Mouse (Mus musculus) spleen, postnatal 10 days (tissue): ENCODE data around the gene Dolpp1.
A peak's percentile ranks its signal among the peaks of the same experiment; 100 is the strongest.

Experiments used
- DNase-seq, 2 experiments: peaks; one replicate each; pipeline ENCODE4 v3.0.0; 2021 to 2022; ENCODE audit warnings: low spot score in 2 of 2

Dolpp1 gene

DNA sequence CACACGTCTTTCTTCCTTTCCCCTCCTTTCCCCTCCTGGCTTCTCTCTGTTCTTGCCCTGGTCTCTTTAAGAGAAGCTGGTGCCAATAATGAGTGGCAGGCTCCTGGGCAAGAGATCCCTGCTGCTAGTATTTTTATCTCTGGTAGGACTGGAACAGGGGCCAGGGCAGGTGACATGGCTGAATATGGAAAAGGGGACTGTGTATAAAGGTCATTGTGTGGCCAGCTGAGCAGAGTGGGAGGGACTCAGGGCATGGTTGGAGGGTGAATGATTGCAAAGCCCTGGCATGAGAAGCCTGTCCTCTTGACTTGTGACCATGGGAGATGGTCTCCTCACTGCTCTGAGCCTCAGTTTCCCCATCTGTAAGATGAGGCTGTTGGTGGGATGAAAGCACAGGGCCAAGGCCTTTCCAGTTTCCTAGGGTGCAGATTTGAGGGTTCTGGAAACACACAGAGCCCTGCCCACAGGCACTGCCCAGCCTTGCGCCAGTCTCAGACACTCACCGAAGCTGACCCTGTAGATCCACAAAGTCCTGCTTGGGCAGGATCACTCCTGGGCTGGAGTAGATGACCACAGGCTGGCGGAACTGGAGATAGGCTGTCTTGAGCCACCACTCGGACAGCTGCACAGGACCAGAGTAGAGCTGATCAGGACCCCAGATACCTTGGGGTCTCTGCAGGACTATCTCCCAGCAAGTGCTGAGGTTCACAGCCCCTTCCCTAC lies 17.6 kb downstream of the Dolpp1 start:
- DNase-seq: no peak

DNA sequence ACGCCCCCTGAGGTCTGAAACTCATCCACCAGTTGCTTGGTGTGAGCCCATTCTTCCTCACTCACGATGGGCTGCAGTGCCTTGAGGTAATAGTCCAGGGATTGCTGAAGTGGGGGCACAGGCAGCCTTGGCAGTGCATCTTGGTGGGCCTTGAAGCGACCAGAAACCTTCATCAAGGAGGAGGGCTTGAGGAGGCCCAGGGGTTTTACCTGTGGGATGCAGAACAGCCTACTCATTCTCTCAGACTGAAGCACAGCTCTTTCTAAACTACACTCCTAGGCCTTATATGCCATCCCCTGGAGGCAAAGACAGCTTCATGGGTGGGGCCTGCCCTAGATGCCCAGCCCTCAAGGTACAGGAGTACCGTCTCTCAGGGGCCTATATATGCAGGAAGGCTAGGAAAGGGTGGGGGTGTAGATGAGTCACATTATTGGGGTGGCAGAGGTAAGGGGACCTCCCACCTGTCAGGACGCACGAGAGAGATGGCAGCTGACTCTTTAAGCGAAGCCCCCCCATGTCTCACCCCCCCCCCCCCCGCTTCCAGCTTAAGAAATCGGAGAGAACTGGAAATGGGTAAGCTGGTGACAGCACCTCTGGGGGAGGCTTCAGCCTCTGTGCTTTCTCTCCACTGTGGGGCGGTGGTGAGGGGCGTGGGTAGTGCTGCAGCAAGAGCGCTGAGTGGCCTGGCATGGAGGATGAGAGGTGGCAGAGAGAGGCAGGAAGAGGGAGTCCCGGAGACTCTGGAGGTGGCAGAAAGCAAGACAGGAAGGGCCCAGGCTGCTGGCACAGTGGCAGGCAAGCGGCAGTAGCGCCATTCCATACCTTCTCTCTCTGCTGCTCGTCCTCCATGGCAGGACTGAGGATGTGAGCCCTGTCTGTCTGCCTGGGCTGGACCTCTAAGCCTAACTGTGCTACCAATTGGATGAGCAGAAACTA lies 21.3 kb downstream of the Dolpp1 start:
- DNase-seq: no peak

DNA sequence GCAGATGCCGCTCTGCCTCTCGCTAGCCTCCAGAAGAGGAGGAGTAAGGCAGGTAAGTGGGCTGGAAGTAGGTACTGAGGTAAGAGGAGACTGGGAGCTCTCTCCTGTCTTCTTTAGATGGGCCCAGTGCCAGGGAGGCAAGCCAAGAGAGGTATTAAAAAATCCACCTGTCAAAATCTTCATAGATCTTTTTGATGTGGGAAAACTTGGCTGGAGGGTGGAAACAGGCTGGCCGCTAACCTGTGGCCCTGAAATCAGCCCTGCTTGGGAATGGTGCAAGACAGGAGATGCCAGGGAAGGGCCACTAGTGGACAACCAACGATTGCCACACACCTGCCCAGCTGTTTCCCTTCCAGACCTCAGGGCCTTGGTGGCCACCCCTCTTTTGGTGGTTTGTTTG lies 22.0 kb downstream of the Dolpp1 start:
- no peak for DNase-seq

DNA sequence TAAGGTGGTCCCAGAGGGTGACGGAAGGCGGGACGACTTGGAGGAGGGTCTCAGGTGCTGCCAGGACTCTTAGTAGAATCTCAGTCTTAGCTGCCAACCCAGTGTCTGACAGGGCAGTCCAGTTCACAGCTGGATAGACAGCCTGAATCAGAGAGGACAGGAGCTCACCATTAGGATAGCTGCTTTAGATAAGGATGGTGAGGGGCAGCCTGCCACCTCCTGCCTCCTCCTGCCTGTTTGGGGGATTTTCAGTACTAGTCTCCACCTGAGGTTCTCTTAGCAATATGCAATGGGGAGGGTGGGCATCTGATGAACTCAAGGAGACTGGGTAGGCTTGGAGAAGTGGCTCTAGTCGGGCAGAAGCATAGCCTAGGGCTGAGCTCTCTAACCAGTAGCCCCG lies 22.6 kb downstream of the Dolpp1 start:
- DNase-seq: no peak

DNA sequence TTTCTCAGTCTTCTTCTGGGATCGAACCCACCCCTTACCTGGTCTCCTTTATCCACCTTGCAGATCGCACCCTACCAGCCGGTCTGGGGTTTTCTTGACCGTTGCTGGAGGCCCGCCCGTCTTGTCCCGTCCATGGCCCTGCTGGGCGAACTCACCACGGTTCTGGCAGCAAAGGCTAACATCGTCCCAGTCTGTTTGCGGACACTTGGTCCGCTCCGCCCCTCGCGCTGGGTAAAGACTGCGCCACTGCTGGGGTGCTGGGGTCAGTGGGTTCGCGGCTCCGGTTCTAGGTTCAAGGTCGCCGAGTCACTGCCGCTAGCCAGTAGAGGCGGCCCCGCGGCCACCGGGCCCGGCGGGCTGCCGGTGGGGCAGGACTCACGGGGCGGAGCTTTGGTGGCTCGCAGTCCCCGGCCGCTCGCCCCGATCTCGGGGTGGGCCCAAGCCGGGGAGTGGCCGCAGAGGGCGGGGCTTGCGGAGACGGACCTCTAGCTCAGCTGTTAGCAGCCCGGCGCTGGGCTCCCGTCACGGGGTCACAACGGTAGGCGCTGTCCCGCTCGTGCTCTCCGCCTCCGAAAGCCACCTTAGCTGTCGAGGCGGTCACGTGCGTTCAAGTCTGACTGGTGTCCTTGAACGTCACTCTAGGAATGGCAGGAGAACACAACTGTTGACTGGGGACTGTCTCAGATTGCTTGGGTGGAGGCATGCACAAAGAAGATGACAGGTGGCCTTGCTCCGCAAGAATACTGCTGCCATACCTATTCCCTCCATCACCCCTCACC lies 23.3 kb downstream of the Dolpp1 start, which contains the start of gene Crat:
TSS of gene Crat (minus strand) at position 657 of the 779 bp plus-strand sequence.
- peak; percentile 92 to 93 for DNase-seq

DNA sequence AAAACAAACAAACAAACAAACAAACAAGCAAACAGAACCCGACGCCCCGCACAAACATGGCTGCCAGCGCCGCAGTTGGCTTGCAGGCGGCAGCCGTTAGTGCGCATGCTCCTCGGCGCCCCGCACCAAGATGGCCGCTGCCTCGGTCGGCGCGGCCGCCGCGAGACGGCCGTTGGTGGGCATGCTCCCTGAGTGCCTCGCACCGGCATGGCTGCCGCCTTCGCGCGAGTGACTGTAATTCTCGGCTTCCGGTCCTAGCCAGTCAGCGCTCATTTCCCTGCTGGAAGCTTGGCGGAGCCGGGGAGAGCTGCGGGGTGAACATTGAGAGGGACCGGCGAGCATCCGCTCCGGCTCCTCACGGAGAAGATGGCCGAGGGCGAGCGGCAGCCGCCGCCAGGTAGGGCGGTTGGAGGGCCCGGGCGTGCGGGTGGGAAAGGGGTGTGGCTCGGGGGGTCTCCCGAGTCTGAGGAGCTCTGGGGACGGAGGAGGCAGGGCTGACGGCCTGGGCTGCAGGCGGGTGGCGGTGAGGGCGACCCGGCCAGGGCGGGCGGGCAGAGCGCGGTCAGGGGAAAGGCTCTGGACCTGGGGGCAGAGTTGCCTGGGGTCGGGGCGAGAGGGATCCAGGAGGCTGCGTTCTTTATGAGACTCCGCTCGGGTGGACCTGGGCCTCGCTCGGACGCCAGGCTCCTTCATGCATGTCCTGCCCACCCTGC lies 24.0 kb downstream of the Dolpp1 start, which contains the start of gene Ptpa:
TSS of gene Ptpa (plus strand) at position 104 of the 713 bp plus-strand sequence.
- peak; percentile 94 to 95 for DNase-seq

DNA sequence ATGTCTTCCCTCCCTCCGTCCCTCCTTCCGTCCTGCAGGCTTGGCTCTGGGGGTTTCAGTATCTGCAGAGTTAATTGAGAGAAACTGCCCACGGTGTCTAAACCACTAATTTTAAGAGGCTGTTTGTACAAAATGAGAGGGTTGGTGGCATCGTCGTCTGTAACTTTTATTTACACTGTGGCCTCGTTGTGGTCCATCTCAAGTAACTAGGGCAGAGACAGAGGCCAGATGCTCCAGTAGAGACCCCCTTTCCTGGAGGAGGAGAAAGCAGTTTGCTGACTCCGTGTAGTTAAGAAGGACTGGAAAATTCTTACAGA lies 24.6 kb downstream of the Dolpp1 start:
- DNase-seq: no peak

DNA sequence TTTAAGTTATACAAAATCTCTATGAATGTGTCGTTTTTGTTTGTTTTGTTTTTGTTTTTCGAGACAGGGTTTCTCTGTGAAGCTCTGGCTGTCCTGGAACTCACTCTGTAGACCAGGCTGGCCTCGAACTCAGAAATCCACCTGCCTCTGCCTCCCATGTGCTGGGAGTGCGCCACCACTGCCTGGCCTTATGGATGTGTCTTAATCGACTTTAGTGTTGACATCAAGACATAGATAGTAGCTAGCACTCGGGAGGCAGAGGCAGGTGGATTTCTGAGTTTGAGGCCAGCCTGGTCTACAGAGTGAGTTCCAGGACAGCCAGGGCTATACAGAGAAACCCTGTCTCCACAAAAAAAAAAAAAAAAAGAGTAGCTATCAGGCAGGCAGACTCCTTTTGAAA lies 25.1 kb downstream of the Dolpp1 start:
- DNase-seq: peak; percentile 39 to 51

DNA sequence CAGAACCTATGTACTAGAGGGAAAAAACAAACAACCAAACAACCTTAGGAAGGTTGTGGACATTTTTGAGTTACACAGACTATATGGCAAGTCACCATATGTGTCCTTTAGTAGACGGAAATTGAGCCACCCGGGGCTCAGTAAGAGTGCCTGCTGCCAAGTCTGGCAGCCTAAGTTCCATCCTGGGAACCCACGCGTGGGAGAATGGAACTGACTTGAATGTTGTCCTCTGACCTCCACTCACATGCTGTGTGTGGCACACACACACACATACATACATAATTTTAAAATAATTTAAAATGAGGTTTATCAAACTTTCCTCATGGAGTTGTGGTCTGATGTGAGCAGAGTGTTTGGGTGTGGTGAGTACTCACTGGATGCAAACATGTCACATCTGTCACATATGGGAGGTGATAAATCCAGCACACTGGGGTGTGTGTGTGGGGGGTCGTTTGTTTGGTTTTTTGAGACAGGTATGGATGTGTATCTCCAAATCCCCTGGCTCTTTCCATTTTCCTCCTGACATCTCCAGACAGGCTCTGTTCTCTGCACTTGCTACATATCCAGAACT lies 25.6 kb downstream of the Dolpp1 start:
- DNase-seq: peak; percentile 46 to 55

DNA sequence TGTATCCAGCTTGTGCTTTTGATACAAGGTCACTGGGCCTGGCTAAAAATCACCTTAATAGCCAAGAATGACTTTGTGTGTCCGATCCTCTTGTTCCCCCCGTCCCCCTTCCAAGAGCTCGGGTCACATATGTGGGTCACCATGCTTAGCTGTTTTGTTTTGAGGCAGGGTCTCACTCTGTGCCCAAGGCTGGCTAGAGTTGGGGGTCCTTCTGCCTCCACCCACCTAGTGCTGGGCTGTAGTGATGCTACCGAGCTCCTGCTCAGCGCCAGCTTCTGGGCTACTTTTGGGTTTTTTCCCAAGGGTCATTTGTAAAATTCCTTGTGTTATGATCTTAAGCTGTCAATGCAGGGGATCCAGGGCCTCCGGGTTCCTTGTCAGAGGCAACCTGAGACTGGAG lies 26.2 kb downstream of the Dolpp1 start:
- peak in 1 of 2 experiments; percentile 29 for DNase-seq

DNA sequence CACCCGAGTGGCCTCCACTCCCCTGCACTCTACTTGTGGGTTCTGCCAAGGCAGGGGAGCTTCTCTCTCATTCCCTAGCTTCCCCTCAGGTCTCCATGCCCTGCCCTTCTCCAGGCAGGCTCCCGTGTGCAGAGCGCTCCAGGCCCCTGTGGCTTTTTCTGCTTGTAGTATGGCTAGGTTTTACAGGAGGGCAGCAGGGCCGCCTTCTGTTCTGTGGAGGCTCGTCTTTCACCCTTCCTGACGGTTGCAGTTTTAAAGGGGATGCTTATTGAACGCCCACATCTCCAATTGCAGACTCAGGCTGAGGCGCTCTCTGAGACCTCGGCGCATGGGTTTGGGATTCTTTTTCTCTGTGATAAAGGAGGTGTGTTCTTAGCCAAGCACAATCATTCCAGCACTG lies 27.1 kb downstream of the Dolpp1 start:
- DNase-seq: peak in 1 of 2 experiments; percentile 38

DNA sequence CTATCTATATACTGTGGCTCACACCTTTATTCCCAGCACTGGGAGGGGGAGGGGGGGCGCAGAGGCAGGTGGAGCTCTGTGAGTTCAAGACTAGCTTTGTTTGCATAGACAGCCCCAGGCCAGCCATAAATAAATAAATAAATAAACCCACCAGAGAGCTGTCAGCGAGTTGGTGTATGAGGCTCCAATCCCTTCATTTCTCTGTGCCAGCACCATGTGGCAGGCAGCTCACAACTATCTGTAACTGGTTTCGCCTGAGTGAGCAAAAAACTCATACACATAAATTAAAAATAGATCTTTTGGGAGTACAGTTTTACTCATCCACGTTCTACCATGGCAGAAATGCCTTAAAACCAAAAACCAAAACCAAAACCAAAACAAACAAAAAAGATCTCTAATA lies 29.4 kb downstream of the Dolpp1 start:
- DNase-seq: no peak

DNA sequence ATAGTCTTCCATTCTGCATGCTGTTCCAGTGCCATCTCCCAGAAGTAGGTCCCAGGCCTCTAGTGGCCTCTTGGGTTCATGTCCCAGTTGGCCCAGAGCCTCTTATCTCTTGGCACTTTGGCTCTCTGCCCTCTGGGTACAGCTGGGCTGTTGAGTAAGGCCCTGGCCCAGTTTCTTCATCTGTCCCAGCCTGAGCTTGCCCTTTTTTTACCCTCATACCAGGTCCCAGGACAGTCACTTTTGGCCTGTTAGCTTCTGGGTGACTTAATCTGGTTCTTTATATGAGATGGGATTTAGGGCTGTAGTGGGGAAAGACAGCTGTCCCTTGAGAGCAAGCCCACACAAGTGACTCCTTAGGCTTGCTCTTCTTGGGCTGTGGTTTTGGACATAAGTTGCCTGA lies 37.1 kb downstream of the Dolpp1 start:
- DNase-seq: no peak

DNA sequence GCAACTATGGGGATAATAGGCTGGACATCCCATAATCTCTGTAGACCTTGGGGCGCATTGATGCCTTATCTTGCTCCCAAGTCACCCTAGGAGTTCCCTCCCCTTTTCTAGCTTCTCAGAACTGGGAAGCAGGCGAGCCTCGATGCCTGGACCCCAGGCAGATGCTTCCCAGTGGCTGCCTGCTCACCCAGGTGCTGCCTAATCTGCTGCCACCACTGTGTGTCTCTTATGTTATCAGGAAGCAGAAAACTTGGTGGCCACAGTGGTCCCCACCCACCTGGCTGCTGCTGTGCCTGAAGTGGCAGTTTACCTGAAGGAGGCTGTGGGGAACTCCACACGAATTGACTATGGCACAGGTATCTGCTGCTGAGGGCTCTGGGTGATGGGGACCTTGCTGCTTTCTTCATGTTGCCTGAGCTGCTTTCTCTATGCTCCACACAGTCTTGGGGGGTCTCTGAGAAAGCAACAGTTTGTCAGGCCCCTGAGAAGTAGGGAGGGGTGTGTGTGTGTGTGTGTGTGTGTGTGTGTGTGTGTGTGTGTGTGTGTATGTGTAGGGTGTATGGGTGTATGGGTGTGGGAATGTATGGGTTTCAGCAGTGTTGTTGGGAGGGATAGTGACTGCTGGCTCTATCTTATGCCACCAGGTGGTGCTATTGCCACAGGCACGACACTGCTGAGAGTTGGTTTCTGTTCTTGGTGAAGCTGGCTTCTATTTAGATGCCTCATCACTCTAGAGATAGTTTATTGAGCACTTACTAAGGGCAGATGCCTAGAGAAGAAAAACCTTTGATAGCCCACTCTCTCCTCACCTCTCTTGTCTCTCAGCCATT lies 43.5 kb downstream of the Dolpp1 start:
- DNase-seq: peak; percentile 55 to 79

DNA sequence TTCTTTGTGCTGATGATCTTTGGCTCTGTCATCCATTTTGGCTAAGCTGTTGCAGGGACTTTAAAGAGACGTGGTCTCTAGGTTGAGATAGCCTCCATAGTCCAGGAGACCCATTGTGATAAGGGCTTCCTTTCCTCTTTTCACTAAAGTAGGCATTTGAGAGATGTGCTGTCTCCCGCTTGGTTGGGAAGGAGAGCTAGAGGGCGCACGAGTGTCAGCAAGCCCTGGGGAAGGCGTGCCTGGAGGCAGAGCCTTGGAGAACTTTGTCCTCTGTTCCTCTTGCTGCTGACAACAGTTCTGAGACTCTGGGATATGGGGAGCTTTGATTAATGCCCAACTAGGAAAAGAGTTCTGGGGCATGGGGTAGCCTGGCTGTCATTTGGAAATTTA lies 44.1 kb downstream of the Dolpp1 start:
- DNase-seq: no peak

DNA sequence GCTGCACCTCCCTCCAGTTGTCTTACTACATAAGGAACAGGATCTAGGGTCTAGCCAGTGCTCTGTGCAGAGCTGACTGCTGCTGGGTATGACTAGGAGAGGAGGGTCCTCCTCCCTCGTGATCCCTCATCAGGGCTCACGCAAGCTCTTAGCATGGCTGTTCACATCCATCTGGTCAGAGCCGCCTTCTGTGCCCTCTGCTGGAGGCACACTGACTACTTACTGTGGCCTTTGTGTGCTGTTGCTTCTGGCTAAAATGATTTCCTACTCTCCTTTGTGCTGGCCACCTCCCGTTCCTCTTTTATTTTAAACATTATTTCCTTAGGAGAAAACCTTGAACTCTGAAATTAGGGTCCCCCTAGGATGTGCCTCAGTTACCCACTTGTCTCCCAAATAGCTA lies 44.8 kb downstream of the Dolpp1 start:
- no peak for DNase-seq

DNA sequence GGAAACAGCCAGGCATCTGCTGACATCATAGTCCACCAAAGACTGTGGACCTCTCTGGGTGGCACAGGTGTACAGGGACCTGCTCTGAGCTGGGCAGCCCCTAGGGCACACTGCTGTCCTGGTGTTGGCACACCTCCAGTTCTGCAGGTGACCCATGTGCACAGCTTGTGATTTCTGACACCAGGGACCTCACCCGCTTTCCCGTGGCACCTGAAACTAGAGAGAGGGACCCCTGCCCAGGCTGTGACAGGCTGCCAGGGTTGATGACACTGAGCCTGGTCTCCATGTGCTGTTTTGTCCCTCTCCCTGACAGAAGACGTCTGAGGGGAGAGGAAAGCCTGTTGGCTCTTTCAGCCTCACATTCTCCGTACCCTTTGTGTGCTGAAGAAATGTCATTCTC lies 45.7 kb downstream of the Dolpp1 start:
- DNase-seq: no peak

DNA sequence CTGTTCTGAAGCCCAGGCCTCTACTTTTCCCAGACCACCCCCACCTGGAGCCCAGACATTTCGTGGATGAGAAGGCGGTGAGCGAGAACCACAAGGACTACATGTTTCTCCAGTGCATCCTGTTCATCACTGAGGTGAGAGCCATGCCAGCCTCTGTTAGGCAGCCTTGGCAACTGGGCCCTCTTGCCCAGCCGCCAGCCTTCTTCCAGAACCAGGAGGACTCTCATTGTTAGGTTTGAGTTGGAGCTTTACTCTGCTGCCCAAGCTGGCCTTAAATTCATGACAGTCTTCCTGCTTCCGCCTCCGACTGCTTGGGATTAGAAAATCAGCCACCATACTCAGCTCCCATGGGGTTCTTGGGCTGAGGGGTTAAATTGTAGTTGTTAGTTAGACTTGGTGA lies 47.6 kb downstream of the Dolpp1 start:
- no peak for DNase-seq

DNA sequence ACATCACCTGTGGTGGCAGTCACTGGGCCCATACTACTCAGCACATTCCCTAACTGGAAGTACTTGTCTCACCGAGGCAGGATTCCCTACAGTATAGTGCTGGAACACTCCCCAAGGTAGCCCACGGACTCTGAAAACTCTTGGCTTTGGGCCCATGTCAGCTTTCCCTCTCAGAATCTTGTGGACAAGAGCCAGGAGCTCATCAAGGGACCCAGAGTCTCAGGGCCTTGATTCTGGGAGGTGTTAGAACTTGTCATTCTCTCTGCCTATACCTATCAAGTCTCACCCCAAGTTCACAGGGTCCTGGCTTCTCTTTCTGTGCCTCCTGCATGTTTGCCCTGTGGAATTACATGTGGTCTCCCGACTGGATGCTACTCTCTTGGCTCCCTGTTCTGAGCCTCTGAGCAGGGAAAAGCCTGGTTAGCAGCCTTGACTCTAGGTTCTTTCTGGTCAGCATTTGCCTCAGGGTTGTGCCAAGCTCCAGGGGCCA lies 48.2 kb downstream of the Dolpp1 start:
- DNase-seq: no peak
